Mouse (Mus musculus) liver, postnatal 0 days (tissue): ENCODE results near the gene Ccl7.

ENCODE experiments used
- CTCF ChIP-seq: sonication (generic); IDR thresholded peaks from 2 replicates; pipeline ENCODE4 v1.5.1; 2016; ENCODE audit warnings: antibody characterized with exemption, low read depth
- EP300 ChIP-seq: IDR thresholded peaks from 2 replicates; pipeline ENCODE4 v1.6.1; 2016; ENCODE audit warnings: antibody characterized with exemption, low read depth, mild to moderate bottlenecking

GRCm38 (mm10) chr11:82016181-82016780 lies 29.2 kb upstream of the Ccl7 start:
- no peak for TF ChIP-seq CTCF
- no peak for TF ChIP-seq EP300
